Mouse (Mus musculus) stomach, postnatal 0 days (tissue): ENCODE measurements around the gene Wdr25. TPM values are rescaled to one million over a fixed set of nuclear protein-coding genes. Genes with fewer than 3 reads are reported as not detected.
A peak's percentile ranks its signal among the peaks of the same experiment; 100 is the strongest.
"Not testable (repeated sequence)": the region's sequence is repeated elsewhere in the genome, so short reads cannot be mapped to it uniquely, and the experiment has no call there.

Source experiments
- ATAC-seq: fragments of 200-750 bp; cut with Nextera tagmentation; 2 replicates; pipeline ENCODE4 v1.8.0; 2017; ENCODE audit not compliant: low FRiP score, low TSS enrichment
- DNase-seq: peaks from one replicate; pipeline ENCODE4 v3.0.0-alpha.2; 2016; ENCODE audit warnings: low spot score
- H3K27ac ChIP-seq: fragments of 300-500 bp; sonication (generic); replicated peaks from 2 replicates; pipeline ENCODE4 v1.5.1; 2014; ENCODE audit warnings: mild to moderate bottlenecking, control low read depth
- H3K27me3 ChIP-seq: fragments of 300-500 bp; sonication (generic); 2 replicates; pipeline ENCODE4 v1.6.1; 2014; ENCODE audit warnings: low read length; ENCODE audit not compliant: control insufficient read depth, insufficient read depth
- H3K36me3 ChIP-seq: fragments of 300-500 bp; sonication (generic); 2 replicates; pipeline ENCODE4 v1.6.1; 2014; ENCODE audit warnings: low read length, mixed read lengths; ENCODE audit not compliant: control insufficient read depth, insufficient read depth
- H3K4me1 ChIP-seq: fragments of 300-500 bp; sonication (generic); replicated peaks from 2 replicates; pipeline ENCODE4 v1.6.1; 2014; ENCODE audit warnings: antibody characterized with exemption; ENCODE audit not compliant: control insufficient read depth, insufficient read depth
- H3K4me2 ChIP-seq: fragments of 300-500 bp; sonication (generic); replicated peaks from 2 replicates; pipeline ENCODE4 v1.6.1; 2014; ENCODE audit warnings: low read depth, mild to moderate bottlenecking, control low read depth, moderate library complexity
- H3K4me3 ChIP-seq: fragments of 300-500 bp; sonication (generic); 2 replicates; pipeline ENCODE4 v1.5.1; 2014; ENCODE audit warnings: low read depth, low read length, control low read depth
- H3K9ac ChIP-seq: fragments of 300-500 bp; sonication (generic); 2 replicates; pipeline ENCODE4 v1.6.1; 2014; ENCODE audit warnings: mild to moderate bottlenecking, low read length, control low read depth, mixed read lengths
- H3K9me3 ChIP-seq: fragments of 300-500 bp; sonication (generic); 2 replicates; pipeline ENCODE4 v1.6.1; 2016; ENCODE audit warnings: low read length; ENCODE audit not compliant: control insufficient read depth
- CTCF ChIP-seq: IDR thresholded peaks from 2 replicates; pipeline ENCODE4 v1.5.1; 2016; ENCODE audit warnings: antibody characterized with exemption, low read depth, mild to moderate bottlenecking, moderate library complexity
- EP300 ChIP-seq: optimal IDR thresholded peaks from 2 replicates; pipeline ENCODE3; 2016; ENCODE audit warnings: antibody characterized with exemption
- WGBS: fragments of 180-500 bp; shearing (Covaris S2); extraction: QIAGEN DNeasy Blood & Tissue Kit; methylation state at CpG from one replicate; pipeline ENCODE4 v1.1.7; 2014; 5-methylcytosine and 5-hydroxymethylcytosine counted together
- polyA plus RNA-seq: library from polyadenylated mRNA; unstranded; fragments of >200 nt; fragmentation: Nextera tagmentation; extraction: Ambion mirVana; gene quantifications from 2 replicates; pipeline ENCODE4 v1.2.1, GENCODE M21; 2015

The Wdr25 gene
- polyA plus RNA-seq, result 3.2 and 3.9 TPM in 2 replicates

DNA sequence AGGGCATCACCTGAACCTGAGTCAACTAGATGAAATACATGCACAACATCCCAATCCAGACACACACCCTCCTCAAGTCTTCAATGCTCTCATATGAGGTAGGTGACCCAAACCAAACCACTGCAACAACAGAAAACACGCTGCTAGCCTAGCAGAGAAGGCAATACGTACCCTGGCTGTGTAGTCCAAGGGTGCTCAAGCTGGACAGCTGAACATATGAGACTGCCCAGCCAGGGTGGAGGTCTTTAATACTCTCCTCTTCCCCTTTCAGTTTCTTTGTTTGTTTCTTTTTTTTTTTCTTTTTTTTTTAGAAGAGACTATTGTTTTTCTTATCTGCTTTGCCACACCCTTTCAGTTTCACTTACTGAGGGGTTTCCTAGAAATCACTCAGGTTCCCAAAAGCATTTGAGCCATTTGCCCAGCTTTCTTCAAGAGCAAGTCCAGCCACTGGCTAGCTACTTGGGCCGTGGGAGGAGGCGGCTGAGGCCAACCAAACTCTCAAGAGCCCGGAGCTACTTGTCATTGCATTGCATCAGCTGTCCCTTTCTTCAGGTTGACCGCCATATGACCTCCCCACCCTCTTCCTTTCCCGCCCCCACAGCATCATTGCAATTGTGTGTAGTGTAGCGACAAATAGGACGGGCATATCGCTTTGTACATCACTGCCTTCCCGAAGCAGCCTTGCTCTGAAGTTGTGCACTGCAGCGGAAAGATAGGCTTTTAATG is at the start of gene Wdr25:
TSS of gene Wdr25 (plus strand) at position 643 of the 726 bp plus-strand sequence.
- DNase-seq, result peak; percentile 50
- WGBS, result 16% methylated on average over 12 of the region's 12 CpGs
- no peaks in the 10 kb centered on the region for H3K9me3 ChIP-seq
- TF ChIP-seq CTCF (no peak), EP300 (no peak)
- ATAC-seq, result no peak
- H3K9ac ChIP-seq, result peak within 1 kb of the TSS; percentile 75
- no peaks in the 10 kb centered on the region for H3K27me3 ChIP-seq
- peak within 1 kb of the TSS; percentile 74 for H3K27ac ChIP-seq
- H3K4me3 ChIP-seq, result peak within 1 kb of the TSS; percentile 92
- no peaks in the 10 kb centered on the region; the same call in 1 of the 2 replicates for H3K4me1 ChIP-seq
- peak within 1 kb of the TSS; percentile 92 for H3K4me2 ChIP-seq
- H3K36me3 ChIP-seq, result no peaks in the 10 kb centered on the region; the same call in 1 of the 2 replicates

DNA sequence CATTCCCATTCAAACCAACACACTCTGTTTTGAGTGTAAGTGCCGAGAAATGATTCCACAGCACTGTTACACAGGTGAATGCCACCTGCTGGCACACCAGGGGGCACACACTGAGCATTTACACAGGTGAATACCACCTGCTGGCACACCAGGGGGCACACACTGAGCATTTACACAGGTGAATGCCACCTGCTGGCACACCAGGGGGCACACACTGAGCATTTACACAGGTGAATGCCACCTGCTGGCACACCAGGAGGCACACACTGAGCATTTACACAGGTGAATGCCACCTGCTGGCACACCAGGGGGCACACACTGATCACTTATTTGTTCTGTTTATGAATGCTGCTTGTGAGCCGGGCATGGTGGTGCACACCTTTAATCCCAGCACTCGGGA is 45.4 kb upstream of the Wdr25 start:
- peak; percentile 63 for TF ChIP-seq CTCF
- ATAC-seq, result not testable (repeated sequence)
- WGBS, result 87% methylated on average over 3 of the region's 3 CpGs

DNA sequence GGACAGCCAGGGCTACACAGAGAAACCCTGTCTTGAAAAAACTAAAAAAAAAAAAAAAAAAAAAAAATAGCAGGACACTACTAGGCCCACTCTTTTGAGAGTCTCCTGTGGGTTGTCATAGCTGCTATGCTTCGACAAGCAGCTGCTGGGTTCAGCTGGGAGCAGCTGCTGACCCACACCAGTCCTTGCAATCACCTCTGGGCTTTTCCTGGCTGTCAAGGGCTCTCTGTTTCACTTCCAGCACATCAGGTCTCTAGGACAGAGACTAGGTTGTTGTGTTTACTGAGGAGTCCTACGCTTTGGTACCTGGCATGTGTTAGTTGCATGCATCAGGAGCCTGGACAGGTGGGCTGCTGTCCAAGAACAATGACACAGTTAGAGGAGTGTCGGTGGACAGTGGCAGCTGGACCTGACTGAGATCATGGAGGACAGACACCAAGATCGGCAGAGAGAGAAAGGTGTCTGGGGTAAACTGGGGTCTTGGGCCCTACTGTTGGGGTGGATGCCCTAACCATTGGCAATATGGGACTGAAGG is 43.9 kb upstream of the Wdr25 start:
- DNase-seq (no peak), ATAC-seq (no peak)
- H3K4me2 ChIP-seq, result no peak overlapping the region
- 68% methylated on average over 4 of the region's 4 CpGs for WGBS
- peaks cover 8% of the 10 kb centered on the region; the same call in 1 of the 2 replicates for H3K36me3 ChIP-seq
- H3K9me3 ChIP-seq, result no peaks in the 10 kb centered on the region
- H3K27ac ChIP-seq, result no peak overlapping the region
- H3K27me3 ChIP-seq, result no peaks in the 10 kb centered on the region
- H3K9ac ChIP-seq, result no peak overlapping the region
- no peaks in the 10 kb centered on the region for H3K4me1 ChIP-seq
- H3K4me3 ChIP-seq, result no peak overlapping the region
- no peak for TF ChIP-seq CTCF
- no peak for TF ChIP-seq EP300

More for the DNA sequence above, 45.4 kb upstream of the Wdr25 start:
- not testable (repeated sequence) for H3K36me3 ChIP-seq, H3K4me2 ChIP-seq, DNase-seq, H3K9me3 ChIP-seq, H3K4me3 ChIP-seq, H3K9ac ChIP-seq, H3K27ac ChIP-seq, H3K27me3 ChIP-seq, H3K4me1 ChIP-seq

DNA sequence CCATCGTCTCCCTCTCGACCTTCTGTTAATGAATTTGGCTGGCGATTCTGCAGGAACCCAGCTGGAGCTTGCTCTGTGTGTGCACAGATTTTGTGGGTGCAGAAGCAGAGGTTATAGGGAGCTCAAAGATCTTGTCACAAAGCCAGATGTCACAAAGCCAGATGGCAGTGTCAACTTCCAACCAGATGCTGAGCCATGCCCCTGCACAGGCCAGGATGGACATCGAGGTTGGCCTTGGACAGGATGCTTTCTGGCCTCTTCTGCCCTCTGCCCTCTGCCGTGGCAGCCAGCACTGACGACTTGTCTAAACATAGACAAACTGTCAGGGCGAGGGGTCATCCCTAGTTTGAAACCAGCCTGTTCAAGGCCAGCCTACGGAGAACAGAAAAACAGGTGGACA is 43.3 kb upstream of the Wdr25 start:
- no peak overlapping the region for H3K4me3 ChIP-seq
- no peak overlapping the region for H3K9ac ChIP-seq
- H3K36me3 ChIP-seq, result peaks cover 4% of the 10 kb centered on the region; the same call in 1 of the 2 replicates
- no peak overlapping the region for H3K4me2 ChIP-seq
- no peaks in the 10 kb centered on the region for H3K9me3 ChIP-seq
- WGBS, result 35% methylated on average over 8 of the region's 8 CpGs
- H3K4me1 ChIP-seq, result no peaks in the 10 kb centered on the region
- no peak overlapping the region for H3K27ac ChIP-seq
- ATAC-seq (0 out of 2 replicates have a peak, but pooled peaks have one; percentile 17), DNase-seq (no peak)
- TF ChIP-seq CTCF (no peak), EP300 (no peak)
- H3K27me3 ChIP-seq, result no peaks in the 10 kb centered on the region

DNA sequence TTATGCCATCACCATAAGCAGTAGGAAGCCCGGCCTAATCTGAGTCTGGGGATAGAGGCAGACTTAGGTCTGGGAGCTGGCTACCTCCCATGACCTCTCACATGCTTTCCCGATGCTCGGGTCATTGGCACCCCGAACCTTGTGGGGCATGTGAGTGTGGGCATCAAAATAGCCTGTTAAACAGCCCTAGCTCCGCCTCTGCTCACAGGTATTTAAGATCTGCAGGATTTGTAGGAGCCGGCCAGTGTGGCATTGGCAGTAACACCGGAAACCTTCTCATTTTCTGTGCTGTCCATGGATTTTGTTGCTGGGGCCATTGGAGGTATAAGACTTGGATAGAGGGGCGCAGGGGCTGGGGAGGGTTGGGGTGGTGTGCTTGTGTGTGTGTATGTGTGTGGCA is 42.5 kb upstream of the Wdr25 start:
- Histone ChIP-seq H3K4me2 (no peak overlapping the region), H3K36me3 (no peaks in the 10 kb centered on the region), H3K9ac (no peak overlapping the region), H3K27me3 (no peaks in the 10 kb centered on the region), H3K4me3 (no peak overlapping the region), H3K4me1 (no peaks in the 10 kb centered on the region), H3K9me3 (no peaks in the 10 kb centered on the region), H3K27ac (no peak overlapping the region)
- TF ChIP-seq CTCF (no peak), EP300 (no peak)
- no peak for DNase-seq
- WGBS, result 79% methylated on average over 8 of the region's 8 CpGs
- ATAC-seq, result no peak

DNA sequence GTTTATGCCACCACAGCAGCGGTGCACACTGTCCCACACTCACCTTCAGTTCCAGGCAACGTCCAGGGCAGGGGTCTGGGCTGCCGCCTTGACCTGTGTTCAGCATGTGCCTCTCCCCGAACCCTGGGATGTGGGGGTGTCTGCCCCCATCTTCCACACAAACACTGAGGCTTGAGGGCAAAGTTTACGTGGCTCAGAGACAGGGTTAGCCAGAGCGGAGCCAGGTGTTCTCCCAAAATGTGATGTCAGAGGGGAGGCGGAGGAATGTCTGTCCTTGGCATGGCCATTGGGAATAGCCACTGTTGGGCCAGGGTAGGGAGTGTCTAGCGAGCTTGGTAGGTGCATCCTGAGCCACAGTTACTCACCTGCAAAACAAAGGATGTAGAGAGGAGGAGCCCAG is 40.6 kb upstream of the Wdr25 start:
- Histone ChIP-seq H3K27me3 (no peaks in the 10 kb centered on the region), H3K4me2 (no peak overlapping the region), H3K4me3 (no peak overlapping the region), H3K9ac (no peak overlapping the region), H3K9me3 (no peaks in the 10 kb centered on the region), H3K36me3 (no peaks in the 10 kb centered on the region), H3K27ac (no peak overlapping the region), H3K4me1 (no peaks in the 10 kb centered on the region)
- ATAC-seq, result no peak
- TF ChIP-seq EP300 (no peak), CTCF (no peak)
- no peak for DNase-seq
- 89% methylated on average over 8 of the region's 8 CpGs for WGBS
